Mouse (Mus musculus) embryo, embryonic 11 days (tissue): Measurements from ENCODE around the gene Rbfox1.
A peak's percentile ranks its signal among the peaks of the same experiment; 100 is the strongest.

Source experiments
- DNase-seq: peaks from one replicate; pipeline ENCODE4 v3.0.0-alpha.2; 2015

Rbfox1 gene

GRCm38 (mm10) chr16:6844659-6845058, 959.5 kb downstream of the Rbfox1 start:
- peak; percentile 51 for DNase-seq

- peak; percentile 56 for DNase-seq
Measured at GRCm38 (mm10) chr16:6851393-6851792, 966.2 kb downstream of the Rbfox1 start.

- no peak for DNase-seq
Measured at GRCm38 (mm10) chr16:6853796-6854195, 968.6 kb downstream of the Rbfox1 start.

- DNase-seq: no peak
Measured at GRCm38 (mm10) chr16:6861656-6862055, 976.5 kb downstream of the Rbfox1 start.

GRCm38 (mm10) chr16:6882683-6883430, 997.7 kb downstream of the Rbfox1 start:
- DNase-seq: peak; percentile 35

GRCm38 (mm10) chr16:6883798-6884197, 998.6 kb downstream of the Rbfox1 start:
- DNase-seq: no peak

- DNase-seq: no peak
Measured at GRCm38 (mm10) chr16:6885617-6886016, 1000.5 kb downstream of the Rbfox1 start.

- DNase-seq: peak; percentile 24
Measured at GRCm38 (mm10) chr16:6889221-6889620, 1004.1 kb downstream of the Rbfox1 start.

GRCm38 (mm10) chr16:6897734-6898133, 1012.6 kb downstream of the Rbfox1 start:
- DNase-seq: peak; percentile 35

- no peak for DNase-seq
Measured at GRCm38 (mm10) chr16:6900006-6900405, 1014.9 kb downstream of the Rbfox1 start.

- DNase-seq: no peak
Measured at GRCm38 (mm10) chr16:6904984-6905383, 1019.8 kb downstream of the Rbfox1 start.

GRCm38 (mm10) chr16:6906001-6906400, 1020.8 kb downstream of the Rbfox1 start:
- no peak for DNase-seq

GRCm38 (mm10) chr16:6907550-6907949, 1022.4 kb downstream of the Rbfox1 start:
- no peak for DNase-seq

- no peak for DNase-seq
Measured at GRCm38 (mm10) chr16:6914531-6914930, 1029.4 kb downstream of the Rbfox1 start.

GRCm38 (mm10) chr16:6918641-6919040, 1033.5 kb downstream of the Rbfox1 start:
- DNase-seq: peak; percentile 22

GRCm38 (mm10) chr16:6919681-6920080, 1034.5 kb downstream of the Rbfox1 start:
- peak; percentile 15 for DNase-seq

GRCm38 (mm10) chr16:6927661-6928060, 1042.5 kb downstream of the Rbfox1 start:
- DNase-seq: no peak

GRCm38 (mm10) chr16:6930795-6931194, 1045.6 kb downstream of the Rbfox1 start:
- peak; percentile 23 for DNase-seq

- no peak for DNase-seq
Measured at GRCm38 (mm10) chr16:6946151-6946550, 1061.0 kb downstream of the Rbfox1 start.

- DNase-seq: no peak
Measured at GRCm38 (mm10) chr16:6949666-6950065, 1064.5 kb downstream of the Rbfox1 start.

- DNase-seq: no peak
Measured at GRCm38 (mm10) chr16:6955102-6955675, 1070.0 kb downstream of the Rbfox1 start.

- DNase-seq: peak; percentile 12
Measured at GRCm38 (mm10) chr16:6961931-6962379, 1076.8 kb downstream of the Rbfox1 start.

- DNase-seq: peak; percentile 6
Measured at GRCm38 (mm10) chr16:6962508-6962907, 1077.4 kb downstream of the Rbfox1 start.

- no peak for DNase-seq
Measured at GRCm38 (mm10) chr16:6963533-6963932, 1078.4 kb downstream of the Rbfox1 start.
